Mouse (Mus musculus) frontal cortex, postnatal 36 days (tissue): ENCODE data around the gene Pmf1.

ENCODE experiments used
- DNase-seq, 2 experiments: peaks; one replicate each; pipeline ENCODE4 v3.0.0; 2022; ENCODE audit warnings: low spot score in 2 of 2

Pmf1 gene

GRCm38 (mm10) chr3:88409741-88410644, at the start of gene Pmf1:
Pmf1 (minus strand) TSS chr3:88410331.
- DNase-seq = peak; percentile 89 to 93

GRCm38 (mm10) chr3:88458778-88459219, 48.7 kb upstream of the Pmf1 start:
- DNase-seq = peak; percentile 49 to 60

DNA sequence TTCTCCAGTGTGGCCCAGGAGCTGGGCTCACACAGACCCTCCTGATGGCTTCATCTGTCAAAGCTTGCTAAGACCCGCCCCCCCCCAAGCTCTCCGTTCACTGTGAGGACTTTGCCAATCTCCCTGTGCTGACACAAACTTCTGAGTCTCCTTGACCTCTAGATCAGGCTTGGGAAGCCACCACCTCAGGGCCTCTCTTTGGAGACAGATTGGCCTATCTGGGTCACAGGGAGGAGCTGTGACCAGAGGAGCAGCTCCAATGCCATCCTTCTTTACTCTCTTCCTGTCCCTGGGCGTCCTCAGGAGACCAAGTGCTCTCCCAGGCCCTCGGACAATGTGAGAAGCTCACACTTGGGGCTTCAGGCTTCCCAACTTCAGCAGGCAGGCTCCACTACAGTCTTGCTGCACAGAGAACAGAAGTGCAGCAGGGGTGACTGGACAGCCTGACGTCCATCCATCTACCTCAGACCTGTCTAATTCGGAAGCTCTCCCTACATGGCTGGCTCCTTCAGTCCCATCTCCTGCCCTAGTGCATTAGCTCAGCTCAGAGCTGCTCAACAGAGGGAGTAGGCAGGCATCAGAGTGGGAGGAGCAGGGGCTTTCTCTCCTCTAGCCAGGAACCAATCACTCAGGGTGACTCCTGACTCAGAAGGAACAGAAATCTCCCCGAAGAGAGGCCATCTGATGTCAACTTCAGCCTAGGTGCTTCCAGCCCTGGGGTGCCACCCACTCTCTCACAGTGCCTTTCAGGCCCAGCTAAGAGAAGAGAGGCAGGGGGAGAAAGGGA, 46.8 kb upstream of the Pmf1 start:
- no peak for DNase-seq

DNA sequence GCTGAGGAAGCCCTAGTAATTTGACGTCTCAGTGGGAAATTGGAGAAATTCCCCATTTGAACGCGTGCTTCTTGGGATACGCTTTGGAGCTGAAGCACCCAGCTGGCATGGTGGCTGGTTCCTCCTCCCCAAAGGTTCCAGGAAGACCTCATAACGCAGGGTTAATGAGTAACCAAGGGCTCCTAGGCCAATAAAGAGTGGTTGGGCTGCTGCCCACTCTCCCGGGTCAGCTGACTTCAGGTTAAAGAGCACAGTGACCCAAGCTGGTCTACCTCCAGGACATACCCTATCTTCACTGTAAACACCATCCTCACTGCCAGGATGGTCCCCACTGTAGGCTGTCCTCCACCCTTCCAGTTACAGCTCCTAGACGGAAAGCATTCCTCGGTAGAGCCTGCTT, 46.2 kb upstream of the Pmf1 start:
- no peak for DNase-seq

GRCm38 (mm10) chr3:88455588-88456264, 45.6 kb upstream of the Pmf1 start:
- no peak for DNase-seq

DNA sequence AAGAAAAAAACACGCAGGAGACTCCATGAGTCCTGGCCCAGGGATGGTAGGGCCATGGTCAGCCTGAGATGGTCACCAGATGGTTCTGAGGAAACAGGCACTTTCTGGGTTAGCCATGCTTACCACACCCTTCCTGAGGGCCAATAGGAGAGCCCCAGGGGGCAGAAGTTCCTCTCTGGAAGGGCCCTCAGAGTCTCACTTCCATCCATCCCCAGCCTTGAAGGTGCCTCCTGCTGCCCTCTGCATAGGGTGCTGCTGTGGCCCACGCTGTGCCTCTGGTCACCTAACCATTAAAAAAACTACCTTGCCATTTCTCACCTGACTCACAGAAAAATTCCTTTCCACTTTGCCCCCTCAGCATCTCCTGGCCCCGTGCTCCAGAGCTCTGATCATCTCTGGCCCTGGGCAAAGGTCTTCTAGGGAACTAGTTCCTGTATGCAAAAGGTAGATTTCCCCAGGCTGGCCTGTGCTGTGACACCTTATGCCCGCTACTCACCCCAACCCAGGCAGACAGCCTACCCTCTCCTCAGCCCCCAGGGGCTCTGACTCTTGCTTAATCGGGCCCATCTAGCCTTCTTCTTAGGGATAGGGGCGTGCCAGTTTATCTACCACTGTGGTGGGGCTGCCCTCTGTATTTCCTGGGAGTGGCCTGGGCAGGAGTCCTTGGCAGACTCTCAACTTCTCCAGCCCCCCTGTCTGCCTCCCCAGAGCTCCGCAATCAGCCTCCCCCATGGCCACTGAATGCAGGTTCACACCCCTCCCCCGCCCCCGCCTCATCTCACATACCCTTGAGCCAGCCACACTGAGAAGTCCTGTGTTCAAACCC, 44.8 kb upstream of the Pmf1 start:
- no peak for DNase-seq

DNA sequence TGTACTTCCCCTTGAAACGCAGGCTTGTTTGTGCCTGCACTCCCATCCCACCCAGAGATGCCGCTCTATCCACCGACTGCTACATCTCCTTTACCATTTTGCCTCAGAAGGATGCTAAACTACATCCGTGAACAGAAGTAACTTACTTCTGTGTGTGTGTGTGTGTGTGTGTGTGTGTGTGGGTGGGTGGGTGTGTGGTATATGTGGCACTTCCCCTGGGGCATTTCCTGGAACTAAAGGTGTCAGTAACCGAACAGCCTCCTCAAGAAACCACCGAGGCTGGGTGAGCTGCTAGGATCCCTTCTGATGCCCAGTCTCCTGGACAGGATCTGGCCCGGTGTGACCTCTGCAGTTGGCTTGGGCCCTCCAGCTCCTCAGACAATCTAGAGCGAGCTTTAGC, 43.9 kb upstream of the Pmf1 start:
- DNase-seq = no peak

DNA sequence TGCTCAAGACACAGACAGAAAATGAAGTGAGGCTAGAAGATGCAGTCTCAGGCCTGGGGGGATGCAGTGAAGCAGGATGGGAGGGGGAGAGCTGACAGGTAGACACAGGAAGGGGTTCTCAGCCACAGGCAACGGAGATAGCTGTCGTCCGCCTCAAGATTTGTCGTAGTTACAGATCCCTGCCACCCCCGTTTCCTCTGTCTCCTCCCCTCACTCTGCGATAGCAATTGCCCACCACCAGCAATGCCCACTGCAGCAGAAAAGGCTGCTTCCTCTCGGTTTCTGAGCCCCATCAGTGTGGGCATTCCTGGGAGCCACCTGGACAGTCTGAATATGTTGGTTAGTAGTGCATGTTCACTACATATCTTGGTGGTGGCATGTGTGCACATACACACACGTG, 43.2 kb upstream of the Pmf1 start:
- DNase-seq = no peak

DNA sequence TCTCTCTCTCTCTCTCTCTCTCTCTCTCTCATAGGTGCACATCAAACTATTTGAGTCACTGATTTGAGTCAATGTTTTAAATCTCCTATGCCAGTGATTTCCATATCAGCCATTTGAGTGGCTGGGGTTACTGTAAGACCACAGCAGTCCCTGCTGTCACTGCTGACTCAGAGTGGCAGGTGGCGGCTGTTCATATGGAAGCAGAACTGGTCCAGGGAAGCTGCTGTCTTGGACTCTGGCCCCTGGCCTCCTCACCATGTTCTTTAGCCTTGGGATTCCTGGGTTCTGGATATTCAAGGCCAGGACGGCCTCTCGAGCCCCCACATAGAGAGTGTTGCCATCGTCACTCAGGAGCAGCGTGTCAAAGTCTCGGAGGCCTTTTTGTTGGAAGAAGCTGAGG, 42.6 kb upstream of the Pmf1 start:
- DNase-seq = no peak

DNA sequence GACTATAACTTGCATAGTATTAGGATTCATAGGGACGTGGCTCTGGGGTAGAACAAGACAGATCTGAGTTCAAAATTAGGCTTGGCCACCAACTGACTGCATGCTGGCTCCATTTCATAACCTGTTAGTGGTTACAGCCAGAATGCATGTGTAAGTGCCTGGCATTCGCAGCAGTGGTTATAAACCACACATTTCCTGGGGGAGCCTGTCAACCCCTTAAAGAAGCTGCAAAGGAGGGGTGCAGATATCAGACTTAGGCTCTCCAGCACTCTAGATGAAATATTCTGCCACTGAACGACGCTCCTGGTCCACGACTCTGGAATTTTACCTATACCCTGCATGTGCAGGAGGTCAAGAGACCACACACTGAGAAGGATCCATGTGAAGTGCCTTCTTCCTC, 42.1 kb upstream of the Pmf1 start:
- no peak for DNase-seq

DNA sequence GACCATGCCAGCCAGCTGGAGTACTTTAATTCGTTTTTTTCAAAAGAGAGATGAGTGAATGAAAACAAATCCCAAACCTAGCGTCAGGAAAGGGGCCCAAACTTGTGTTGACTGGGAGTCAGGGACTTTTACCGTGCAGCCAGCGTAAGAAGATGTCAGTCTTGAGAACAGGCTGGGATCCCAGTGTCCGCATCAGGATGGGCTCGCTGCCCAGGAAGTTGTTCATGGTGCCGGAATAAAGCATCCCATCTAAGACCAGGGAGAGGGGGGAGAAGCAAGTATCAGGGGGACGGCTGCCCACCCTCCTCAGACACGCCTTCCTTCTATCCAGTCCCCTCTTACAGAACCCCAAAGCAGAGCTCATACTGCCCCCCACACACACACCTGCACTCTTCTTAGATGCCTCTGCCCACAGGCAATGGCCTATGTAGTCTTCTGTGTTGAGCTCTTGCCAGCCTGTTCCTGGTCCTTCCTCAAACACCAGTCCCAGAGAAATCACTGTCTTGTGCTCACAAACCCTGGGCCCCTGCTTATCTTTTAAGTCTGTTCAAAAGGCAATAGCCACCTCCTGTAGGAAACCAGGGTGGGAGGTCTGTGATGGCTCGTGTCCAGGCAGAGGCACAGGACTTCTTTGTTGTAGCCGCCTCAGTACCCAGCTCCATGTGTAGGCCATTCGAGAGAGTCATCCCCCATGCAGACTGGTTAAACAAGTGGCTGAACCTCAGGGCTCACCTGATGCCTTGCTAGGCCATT, 40.4 kb upstream of the Pmf1 start:
- no peak for DNase-seq

GRCm38 (mm10) chr3:88449395-88450023, 39.4 kb upstream of the Pmf1 start:
- no peak for DNase-seq

DNA sequence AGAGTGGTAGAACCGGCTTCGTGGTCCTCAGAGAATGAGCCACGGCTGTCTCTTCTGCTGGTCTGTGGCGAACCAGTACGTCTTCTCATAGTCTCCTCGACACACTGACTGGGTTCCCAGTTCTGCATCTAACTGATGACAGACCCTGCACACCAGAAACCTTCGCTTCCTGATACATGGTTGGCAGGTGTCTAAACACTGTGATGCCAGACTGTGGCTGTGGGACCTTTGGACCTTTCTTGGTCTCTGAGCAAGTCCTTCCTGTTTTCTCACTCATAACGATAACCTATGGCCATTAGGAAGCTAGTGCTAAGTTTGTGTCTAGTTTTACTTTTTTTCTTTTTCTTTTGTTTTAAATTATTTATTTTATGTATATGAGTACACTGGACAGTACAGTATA, 38.3 kb upstream of the Pmf1 start:
- DNase-seq = no peak

DNA sequence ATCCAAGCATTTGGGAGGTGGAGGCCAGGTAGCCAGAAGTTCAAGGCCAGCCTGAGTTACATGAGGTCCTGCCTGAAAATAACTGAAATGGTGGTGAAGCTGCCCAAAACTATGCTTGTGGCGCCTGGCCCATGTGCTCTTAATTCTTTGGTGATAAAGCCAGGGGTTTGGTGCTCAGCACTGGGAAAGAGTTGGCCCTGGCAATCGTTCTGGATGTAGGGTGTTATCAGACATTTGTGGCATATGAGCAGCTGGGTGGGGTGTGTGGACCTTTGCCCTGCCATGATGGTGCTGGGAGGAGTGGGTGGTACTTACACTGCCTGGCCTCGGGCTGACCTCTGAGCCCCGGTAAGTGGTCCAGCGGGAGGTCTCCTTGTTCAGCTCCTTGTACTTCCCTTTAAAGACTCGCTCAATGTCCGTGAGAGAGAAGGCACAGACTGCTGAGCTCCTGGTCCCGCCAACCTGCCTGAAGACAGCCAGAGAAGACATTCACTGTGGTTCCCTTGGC, 37.6 kb upstream of the Pmf1 start:
- no peak for DNase-seq

DNA sequence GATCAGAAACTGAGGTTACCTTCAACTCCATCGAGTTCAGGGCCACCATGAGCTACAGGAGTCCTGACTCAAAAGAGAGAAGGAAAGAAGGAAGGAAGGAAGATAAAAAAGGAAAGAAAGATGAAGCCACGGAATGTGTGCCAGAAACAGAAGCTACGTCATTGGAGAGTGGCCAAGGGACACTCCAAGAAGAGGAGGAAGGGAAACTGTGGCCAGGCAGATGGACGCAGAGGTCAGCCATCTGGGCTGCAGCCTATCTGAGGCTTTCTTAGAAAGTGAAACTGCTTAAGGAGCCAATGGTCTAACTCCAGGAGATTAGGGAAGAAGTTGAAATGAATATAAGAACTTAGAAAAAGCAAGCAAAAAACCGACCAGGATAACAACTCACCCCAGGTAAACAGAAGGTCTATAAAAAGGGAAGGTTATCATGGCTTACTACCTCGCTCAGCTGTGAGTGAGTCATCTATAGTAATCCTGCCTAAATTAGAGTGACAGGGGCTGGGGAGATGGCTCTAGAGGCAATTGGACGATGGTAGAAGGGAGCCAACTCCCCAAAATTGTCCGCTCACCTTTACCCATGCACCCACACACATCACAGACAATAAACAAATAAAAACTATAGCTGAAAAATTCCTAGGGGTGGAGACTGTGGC, 36.5 kb upstream of the Pmf1 start:
- no peak for DNase-seq

- DNase-seq = no peak
Measured at GRCm38 (mm10) chr3:88442888-88443287, 32.8 kb upstream of the Pmf1 start.

DNA sequence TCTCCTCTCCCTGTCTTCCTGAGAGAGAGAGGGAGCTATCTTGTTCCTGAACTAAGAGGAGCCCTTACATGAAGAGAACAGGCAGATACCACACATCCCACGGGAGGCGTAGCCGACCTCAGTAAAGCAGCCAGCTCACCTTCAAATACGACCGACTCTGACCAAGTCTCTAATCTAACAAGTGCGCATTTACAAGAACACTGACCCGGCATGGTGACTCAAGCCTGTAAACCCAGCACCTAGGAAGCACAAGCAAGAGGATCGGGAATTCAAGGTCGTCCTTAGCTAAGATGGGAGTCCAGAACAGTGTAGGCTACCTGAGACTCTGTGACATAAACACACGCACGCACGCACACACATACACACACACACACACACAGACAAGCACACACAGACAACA, 32.4 kb upstream of the Pmf1 start:
- DNase-seq = no peak

DNA sequence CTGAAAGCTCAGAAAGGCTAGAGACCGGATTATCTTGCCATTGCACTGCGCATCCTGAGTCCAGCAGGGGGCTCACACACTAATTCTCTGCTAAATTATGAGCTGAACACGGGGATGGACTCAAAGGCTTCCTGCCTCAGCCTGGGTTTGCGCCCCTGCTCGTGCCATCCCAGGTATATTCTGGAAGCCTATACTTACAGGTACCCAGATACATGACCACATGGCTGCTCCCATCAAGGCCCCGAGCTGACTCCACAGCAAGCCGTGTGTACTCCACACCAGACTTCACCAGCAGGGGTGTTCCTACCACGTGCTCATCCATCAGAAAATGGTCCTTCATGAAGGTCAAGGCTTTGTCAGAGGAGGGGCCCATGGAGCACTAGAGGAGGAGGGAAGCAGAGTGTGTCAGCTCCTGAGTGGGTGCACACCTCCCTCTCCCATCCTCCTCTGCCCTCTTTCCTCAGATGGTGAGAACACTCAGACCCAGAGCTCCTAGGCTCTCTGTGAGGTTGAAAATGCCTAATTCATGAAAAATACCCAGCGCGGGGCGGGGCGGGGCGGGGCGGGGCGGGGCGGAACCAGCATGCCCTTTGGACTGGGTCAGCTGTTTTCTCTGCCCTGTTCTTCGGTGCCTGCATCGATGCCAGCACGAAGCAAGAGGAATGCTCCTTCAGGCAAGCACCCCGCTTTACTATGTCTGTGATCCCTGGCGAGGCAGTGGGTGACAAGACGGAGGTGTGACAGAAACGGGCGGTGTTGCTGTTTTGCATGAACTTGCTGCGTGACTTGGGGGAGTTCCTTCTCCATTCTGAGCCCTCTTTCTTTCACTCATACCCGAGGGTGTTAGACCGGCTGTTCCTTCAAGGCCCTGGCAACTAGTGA, 30.6 kb upstream of the Pmf1 start:
- DNase-seq = peak; percentile 64 to 65
